Mouse (Mus musculus) heart, embryonic 10.5 days (tissue): Measurements from ENCODE around the gene A530032D15Rik. TPM values are rescaled to one million over a fixed set of nuclear protein-coding genes. Genes with fewer than 3 reads are reported as not detected.

Experiments used
- polyA plus RNA-seq: library from polyadenylated mRNA; unstranded; fragments of >200 nt; fragmentation: Nextera tagmentation; extraction: Ambion mirVana; gene quantifications from 2 replicates; pipeline ENCODE4 v1.2.1, GENCODE M21; 2016

The A530032D15Rik gene
- polyA plus RNA-seq, 1 experiment from 2014 or later, result not detected

Other genes starting within 250 kb of the A530032D15Rik start
- 0.09 and 0.18 TPM in 2 replicates for gene Slc16a14, start 174.7 kb downstream of the A530032D15Rik start, polyA plus RNA-seq
- gene Gm10553, start 9.7 kb downstream of the A530032D15Rik start, polyA plus RNA-seq, result not detected in 2 replicates
- gene C130026I21Rik, start 160.7 kb upstream of the A530032D15Rik start, polyA plus RNA-seq, result not detected in 2 replicates